Mouse (Mus musculus): ENCODE data around the gene Dnah17.

Gene Dnah17

DNA sequence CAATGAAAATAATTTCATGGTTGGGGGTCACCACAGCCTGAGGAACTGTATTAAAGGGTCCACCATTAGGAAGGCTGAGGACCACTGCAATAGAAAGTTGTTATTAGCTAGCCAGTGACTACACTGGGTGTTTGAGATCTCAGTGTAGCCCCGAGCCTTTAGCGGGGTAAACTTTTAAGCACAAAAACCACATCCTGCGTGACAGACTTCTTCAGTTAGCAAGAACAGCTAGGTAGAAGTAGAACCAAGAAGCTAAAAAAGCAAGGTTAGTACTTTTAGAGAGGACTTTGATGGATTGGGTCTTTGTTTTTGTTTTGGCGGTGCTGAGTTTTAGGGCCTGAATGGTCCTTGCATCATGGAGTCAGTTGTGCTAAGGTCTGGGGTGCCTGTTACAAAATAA lies 13.3 kb upstream of the Dnah17 start:
- DNase-seq (ENCODE audit: low read depth, low spot score), result no peak

DNA sequence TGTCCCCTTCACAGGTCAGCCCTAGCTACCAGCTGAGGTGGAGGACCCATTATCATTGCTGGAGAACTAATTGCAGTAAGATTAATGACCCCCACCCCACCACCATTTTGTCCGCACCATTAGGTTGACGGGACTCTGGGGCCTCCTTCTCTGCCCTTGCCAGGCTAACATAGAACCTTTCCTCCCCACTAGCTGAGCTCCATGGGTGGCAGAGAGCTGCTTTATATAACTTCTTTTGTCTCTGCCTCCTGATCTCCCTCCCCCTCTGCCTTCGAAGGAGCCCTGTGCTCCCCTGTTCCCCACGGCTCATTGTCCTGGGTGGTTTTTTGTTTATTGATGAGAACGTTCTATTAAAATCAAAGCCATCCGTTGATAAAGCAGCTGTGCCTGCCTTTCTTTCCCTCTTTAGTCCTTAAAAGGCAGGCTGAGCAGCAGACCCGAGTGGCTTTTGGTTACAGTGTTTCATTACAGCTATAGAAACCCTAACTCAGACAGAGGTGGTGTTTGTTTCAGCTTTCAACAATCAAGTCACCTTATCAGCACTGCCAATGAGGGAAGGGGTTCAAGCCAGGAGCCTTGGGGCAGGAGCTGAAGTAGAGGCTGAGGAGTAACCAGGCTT lies 12.2 kb upstream of the Dnah17 start:
- DNase-seq (ENCODE audit: low read depth, low spot score), result no peak

DNA sequence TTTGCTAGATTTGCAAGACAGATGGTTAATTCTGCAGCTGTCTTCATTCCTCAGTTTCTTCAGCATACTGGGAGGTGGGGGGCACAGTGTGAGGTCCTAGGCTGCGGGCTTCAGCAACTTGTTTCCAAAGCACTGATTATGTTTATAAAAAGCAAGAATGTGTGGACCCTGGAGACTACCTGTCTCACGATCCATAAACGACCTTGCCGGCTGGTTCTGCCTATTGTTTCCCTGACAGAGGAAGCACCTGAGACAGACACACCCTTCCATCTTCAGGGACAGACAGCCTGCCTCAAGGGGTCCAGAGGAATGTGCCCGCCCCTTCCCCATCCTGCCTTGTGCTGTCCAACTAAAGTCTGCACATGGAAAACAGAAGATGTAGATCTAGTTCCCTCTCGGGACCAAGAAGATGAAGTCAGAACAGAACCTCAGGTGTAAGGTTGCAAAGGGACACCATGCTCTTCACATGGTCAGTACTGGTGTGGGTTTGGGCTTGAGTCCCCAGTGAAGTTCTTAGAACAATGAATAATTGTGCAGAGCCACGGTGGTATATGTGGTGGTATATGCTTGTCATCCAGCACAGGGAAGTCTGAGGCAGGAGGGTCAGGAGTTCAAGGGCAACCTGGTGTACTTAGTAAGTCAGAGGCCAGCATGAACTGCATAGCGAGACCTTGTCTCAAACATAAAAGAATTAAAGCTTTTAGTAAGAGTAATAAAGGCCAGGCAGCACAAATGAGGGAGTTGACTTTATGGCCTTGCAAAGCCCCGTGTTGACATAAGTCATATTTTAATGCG lies 10.5 kb upstream of the Dnah17 start:
- DNase-seq (ENCODE audit: low read depth, low spot score), result peak; percentile 55

DNA sequence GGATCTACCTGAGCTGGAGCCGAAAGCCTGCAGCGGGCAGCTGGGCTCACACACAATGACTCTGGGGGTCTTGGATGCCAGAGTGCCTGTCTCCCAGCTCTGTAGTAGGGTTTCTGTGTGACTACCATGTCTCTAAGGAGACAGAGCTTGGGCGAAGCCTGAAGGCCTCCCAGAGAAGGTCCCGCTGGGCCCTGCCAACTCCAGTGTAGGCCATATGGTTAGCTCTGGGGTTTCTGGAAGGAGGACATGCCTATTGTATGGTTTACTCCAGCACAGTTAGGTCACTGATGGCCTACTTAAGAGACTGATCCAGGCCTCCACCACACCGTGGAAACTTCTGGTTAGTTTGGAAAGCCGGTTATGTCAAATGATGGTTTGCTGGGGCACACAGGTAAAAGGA lies 7.9 kb upstream of the Dnah17 start:
- no peak for DNase-seq (ENCODE audit: low read depth, low spot score)

DNA sequence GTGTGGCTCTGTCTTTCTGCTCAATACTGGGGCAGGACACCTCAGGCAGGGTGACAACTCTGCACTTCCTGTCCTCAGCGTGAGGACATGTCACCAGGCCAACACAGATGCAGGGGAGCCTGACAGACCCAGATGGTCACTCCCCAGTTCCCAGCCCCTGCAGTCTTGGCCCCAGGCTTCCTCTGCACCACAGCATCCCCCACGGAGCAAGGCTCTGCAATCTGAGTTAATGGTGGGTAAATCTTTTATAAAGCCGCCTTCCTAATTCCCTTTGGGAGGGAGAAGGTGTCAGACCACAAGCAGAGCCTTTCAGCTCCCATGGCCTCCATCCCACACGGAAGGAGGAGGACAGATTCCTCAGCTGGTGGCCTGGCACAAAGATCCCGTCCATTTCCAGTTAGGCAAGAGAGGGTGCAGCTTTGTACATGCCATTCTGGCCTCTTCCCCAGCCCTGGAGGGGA lies 5.8 kb upstream of the Dnah17 start:
- no peak for DNase-seq (ENCODE audit: low read depth, low spot score)

DNA sequence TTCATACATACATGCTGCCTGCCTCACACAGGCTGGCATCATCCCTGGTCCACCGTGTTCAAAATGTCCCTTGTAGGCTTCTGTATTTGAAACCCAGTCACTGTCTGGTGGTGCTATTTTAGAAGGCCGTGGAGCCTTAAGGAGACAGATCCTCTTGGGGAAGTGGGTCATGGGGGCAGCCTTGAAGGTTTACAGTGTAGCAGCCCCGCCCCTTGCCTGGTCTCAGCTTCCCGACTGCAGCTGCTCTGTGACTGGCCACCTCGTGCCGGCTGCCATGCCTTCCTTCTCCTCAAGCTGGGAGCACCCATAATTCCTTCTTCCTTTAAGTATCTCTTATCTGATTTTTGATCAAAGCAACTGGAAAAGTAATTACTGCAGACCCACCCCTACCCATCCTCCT lies 4.8 kb upstream of the Dnah17 start:
- DNase-seq (ENCODE audit: low read depth, low spot score), result no peak

DNA sequence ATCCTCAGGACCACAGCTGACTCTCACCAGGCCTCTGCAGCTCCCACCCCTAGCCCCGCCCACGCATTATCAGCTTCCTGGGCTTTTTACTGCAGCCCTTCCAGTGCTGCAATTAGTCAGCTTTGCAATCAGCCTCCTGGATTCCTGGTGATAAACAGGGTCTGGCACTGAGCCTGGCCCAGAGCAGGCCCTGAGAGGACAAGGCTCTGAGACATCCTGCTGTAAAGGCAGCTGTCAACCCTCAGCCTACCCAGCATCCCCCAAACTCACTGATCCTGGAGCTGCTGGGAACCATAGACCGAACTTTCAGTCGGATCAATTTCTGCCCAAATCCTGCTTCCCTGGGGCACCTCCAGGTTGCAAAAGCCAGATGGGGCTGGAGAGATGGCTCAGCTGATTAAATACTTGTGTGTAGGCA lies 3.3 kb upstream of the Dnah17 start:
- DNase-seq (ENCODE audit: low read depth, low spot score), result peak; percentile 28

DNA sequence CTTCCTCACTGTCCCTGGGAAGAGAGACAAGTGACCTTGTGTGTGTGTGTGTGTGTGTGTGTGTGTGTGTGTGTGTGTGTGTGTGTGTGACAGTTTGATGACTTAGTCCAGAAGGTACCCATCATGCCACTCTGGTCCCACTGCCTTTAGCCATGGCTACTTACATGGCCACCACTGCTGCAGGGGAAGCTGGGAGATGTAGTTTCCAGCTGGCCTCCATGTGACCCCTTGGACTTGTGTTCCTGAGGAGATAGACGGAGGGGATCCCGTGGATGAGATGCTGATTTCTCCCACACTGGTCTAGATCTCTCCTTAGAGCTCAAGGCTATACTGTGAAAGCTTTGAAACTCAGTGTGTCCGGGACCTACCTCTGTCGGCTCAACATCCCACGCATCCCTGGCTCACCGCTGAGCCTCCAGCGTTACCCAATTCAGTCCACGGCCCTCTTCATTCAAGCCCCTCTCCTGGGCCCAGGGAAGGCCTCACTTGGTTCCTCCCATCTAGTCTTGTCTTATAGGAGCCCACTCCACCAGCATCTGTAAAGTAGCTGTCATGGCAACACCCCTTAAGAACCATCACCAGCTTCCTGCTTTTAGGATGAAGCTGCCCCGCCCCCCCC lies 2.8 kb upstream of the Dnah17 start:
- DNase-seq (ENCODE audit: low read depth, low spot score), result no peak

DNA sequence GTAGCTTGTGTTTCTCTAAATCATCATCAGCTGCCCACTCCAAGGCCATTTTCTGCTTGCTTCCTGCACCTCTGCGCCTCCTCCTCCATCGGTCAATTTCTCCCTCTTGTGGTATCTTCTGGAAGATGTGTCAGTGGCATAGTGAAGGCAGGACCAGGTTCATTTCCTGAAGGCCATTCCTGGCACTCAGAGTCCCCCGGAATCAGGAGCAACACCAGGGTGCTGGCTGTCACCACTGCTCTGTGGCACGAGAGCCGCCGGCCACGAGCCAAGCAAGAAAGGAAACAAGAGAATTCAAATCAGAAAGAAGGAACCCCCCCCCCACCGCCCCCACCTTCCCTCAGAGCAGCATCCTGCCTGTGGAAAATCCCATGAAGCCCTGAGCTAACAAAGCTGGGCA lies 1.7 kb upstream of the Dnah17 start:
- no peak for DNase-seq (ENCODE audit: low read depth, low spot score)

DNA sequence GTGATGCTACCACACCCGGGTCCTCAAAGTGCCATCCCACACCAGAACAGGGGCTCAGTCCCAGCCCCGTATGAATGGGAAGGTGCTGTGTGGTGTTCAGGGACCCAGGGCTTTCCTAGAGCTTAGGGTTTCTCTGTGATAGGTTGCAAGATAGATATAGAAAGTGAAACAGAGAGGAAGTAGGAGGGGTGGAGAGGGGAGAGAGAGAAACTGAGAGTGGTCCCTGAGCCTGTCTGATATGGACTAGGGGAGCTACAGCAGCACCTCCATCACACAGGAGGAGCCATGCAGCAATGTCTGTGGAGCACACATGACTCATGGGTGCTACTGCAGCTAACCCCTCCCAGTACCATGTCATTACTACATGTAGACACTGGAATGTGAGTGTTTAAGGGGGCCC lies 622 bp downstream of the Dnah17 start:
- no peak for DNase-seq (ENCODE audit: low read depth, low spot score)

DNA sequence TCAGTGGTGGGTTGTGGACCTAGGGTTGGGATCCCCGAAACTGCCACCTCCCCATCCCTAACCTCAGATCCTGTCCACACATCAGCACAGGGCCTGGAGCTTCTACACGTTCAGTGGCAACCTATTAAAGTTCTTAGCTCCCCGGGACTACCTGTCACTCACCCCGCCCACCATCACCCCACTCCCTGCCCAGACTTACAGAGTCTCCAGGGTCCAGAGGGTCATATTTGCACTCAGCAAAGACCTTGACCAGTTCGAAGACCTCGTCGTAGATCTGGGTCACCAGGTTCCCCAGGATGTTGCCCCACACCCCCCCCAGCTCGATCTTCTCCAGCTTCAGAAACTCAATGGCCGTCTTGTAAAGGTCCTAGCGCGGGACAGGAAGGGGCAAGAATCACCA lies 8.8 kb downstream of the Dnah17 start:
- DNase-seq (ENCODE audit: low read depth, low spot score), result no peak

DNA sequence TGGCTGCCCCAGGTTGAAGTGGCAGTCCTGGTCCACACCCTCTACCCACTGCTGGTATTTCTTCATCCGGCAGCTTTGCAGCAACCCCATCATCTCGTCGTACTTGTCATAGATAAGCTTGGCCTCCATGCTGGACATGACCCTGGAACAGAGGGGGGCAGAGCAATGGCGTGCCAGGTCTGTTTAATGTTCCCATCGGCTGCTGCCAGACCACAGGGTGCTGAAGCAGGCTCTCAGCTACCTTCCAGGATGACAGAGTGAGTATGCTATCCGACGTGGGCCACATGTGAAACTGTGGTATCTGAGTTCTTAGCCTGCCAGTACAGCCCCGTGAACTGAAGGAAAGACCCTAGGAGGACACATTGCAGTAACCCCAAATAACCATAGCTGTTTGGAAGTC lies 11.7 kb downstream of the Dnah17 start:
- DNase-seq (ENCODE audit: low read depth, low spot score), result no peak

DNA sequence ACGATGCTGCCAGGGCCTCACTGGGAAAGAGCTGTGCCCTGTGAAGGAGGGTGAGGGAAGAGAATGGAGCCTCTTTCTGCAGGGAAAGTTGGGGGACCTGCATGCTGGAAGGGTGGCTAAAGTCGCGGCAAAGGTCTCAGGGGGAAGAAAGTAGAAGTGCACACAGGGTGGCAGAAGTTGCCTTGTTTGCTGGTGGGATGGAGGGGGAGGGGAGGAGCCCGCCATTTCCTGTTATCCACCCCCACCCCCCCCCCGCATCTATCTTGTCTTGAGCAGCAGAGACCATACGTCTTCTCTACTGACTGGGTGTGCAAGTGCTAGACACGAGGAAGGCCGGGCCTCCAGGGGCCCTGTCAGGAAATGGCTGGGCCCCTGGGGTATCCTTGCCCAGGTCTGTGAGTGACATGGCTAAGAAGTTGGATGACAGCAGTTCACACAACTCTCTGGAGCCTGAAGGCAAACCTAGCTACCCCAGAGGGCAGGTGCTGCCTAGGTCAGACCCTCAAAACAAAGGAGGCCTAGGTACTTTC lies 15.8 kb downstream of the Dnah17 start:
- no peak for DNase-seq (ENCODE audit: low read depth, low spot score)

DNA sequence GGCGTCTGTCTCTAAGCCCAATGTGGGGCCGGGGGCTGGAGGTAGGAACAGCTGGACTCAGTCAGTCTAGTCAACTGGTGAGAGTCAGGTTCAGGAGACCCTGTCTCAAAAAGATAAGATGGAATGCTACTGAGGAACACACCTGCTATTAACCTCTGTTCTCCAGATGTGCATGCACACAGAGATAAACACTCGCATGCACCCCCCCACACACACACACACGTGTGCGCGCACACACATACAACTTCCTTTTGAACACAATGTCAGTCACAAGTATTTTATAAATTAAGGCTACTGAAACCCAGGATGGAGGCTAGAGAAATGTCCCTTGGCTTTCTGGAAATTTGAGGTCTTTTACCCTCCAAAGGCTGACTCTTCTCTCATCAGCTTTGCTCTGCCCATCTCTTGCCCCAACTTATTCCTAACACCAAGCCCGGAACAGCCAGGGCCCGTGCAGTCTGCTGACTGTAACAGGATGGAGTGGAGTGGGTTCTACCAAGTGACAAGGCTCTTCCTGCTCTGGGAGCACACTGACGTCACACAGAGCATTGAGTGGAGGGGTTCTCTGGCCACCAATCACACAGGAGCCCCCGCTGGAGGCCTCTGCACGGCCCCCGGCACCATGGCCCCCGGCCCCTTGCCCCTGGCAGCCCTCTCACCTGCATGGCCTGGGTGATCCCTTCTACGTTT lies 16.8 kb downstream of the Dnah17 start:
- DNase-seq (ENCODE audit: low read depth, low spot score), result no peak

DNA sequence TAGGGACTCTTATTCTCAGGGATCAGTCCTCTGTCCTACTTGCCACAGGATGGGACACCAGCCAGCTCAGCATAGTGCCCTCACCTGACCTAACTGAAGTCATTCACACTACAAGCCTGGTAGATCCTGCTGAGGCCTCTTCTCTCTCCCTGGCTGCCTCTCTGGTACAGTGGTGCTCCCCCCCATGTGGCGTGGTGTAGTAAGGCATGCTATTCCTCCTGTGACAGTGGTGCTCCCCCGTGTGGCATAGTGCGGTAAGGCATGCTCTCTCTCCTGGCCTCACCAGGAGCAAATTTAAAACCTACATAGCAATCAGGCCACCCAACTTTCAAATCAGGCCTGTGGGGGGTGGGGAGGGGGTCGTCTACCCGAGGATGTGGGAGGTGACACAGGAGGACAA lies 26.4 kb downstream of the Dnah17 start:
- DNase-seq (ENCODE audit: low read depth, low spot score), result peak; percentile 70

DNA sequence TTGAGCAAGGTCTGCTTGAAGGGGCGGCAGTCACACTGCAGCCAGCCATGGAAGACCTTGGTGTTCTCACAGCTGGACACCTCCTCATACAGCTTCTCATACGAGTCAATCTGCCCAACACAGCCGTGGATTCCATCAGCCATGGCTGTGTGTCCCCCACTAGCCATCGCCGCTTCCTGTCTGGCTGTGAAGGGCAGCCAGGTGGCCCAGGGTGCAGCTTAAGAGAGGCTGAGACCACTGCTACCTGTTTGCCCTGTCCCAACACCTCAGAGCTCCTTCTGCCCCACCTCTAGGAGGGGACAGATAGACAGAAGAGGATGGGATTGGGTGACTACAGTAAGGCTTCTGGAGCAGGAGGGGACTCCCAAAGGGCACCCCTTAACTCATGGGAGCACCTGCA lies 27.1 kb downstream of the Dnah17 start:
- no peak for DNase-seq (ENCODE audit: low read depth, low spot score)

DNA sequence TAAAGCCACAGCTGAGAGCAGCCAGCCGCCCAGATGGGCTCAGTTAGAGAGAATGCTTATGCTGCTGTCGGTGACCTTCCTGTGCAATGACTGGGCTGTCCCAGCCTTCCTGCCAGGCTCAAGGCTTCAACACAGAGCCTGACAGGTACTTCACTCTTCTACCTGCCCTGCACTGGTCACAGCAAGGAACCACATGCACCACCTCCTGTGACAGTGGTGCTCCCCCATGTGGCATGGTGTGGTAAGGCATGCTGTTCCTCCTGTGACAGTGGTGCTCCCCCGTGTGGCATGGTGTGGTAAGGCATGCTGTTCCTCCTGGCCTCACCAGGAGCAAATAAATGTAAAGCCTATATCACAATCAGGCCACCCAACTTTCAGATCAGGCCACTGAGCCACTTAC lies 27.6 kb downstream of the Dnah17 start:
- peak; percentile 87 for DNase-seq (ENCODE audit: low read depth, low spot score)

DNA sequence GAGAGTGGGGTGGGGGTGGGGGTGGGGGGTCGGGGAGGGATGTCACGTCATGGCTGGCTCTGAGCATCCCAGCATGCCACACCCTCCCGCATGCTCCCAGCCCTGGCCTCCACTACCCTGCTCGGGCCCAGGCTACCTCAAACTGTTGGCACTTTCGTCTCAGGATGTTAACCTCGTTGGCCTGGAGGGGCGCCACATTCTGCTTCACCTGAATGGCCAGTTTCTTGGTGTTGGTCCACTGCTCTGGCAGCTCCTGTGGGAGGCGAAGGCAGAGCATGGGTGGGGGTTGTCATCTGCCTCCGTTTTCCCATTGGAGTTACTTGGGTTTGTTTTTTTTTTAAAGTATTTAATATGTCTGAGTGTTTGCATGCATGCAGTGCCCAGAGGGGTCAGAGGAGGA lies 29.3 kb downstream of the Dnah17 start:
- no peak for DNase-seq (ENCODE audit: low read depth, low spot score)

DNA sequence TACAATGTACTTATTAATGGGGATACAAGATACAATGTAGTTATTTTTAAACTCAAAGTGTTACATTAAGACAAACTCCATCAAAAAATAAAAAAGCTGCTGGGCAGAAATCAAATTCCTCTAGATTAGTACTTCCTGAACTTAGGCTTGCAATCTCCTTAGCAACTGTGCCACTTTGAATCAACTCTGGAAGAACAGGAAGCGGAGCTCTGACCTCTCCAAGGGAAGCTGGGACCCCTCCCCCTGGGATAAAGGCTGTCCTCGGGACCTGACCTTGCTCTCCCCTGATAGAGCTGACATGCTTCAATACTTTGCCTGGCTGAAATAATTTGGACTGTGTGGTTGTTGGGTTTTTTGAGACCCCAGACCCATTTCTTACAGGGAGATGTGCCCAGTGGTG lies 33.7 kb downstream of the Dnah17 start:
- no peak for DNase-seq (ENCODE audit: low read depth, low spot score)

DNA sequence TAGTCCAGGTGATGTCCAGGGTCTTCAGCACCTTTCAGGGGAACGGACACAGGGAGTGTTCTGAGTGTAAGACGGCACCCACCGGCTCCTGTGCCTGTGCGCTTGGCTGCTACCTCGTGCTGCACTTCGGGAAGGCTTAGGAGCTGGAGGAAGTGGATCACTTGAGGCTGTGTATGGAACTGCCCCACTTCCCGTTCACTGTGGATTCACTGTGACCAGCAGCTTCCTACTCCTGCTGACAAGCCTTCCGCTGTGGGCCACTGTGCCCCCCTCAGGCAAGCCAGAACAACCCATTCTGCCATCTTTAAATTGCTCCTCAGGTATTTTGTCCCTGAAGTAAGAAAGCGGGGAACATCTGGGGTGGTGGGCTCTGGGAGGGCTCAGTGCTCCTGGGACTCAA lies 35.4 kb downstream of the Dnah17 start:
- DNase-seq (ENCODE audit: low read depth, low spot score), result no peak

DNA sequence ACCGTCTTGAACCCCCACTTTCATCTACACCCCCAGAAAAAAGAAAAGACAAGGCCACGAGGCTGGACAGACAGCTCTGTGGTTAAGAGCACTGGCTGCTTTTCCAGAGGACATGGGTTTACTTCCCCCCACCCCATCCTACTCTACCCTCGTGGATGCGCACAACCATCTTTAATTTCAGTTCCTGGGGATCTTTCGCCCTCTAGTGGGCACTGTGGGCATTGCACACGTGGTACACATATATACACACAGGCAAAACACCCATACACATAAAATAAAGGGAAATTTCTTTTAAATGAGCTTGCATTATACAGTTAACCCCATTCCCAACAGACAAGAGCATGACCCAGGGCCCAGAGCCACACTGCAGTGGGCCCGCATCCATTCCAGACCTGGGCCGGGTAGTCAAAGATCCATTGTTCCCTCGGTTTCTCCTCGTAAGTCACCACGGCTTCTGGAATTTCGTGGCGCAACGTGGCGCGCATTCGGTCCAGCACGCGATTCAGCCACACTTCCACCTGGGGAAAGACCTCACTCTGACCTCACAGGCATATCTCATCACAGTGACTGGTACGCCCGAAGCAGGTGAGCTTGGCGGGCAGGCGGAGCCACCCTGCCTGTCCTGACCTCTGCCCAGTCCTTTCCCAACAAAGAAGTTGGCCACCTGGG lies 39.3 kb downstream of the Dnah17 start:
- peak; percentile 65 for DNase-seq (ENCODE audit: low read depth, low spot score)

DNA sequence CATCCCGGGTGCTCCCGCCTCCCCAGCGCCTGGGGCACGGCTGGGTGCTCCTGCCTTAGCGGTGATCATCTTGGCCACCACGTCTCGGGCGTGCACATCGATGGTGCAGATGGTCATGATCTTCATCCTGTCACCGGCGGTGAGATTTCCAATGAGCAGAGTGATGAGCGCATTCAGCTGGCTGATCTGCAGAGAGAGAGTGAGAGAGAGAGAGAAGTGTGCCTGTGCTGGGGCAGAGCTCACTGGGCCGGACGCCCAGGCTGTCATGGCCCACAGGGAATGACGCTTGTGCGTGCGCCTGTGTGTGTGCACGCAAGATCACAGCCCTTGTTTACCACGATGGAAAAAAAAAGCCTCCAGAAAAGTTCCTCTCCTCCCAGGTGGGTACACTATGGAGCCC lies 41.5 kb downstream of the Dnah17 start:
- no peak for DNase-seq (ENCODE audit: low read depth, low spot score)
